Mouse (Mus musculus) liver, adult 2 months (tissue): ENCODE results near the gene Eva1b. TPM values are rescaled to one million over a fixed set of nuclear protein-coding genes. Genes with fewer than 3 reads are reported as not detected.

Source experiments
- DNase-seq: peaks from one replicate; pipeline ENCODE4 v3.0.0-alpha.2; 2011; ENCODE audit warnings: low read depth, low spot score; ENCODE audit errors: extremely low read depth
- H3K27ac ChIP-seq: fragments of 200-500 bp; replicated peaks from 2 replicates; pipeline ENCODE4 v1.5.1; 2012; ENCODE audit warnings: low read depth, mild to moderate bottlenecking, control low read depth, inconsistent platforms, low read length; ENCODE audit not compliant: insufficient read depth
- H3K27me3 ChIP-seq: fragments of 200-500 bp; 2 replicates; pipeline ENCODE4 v1.6.1; 2012; ENCODE audit warnings: mild to moderate bottlenecking, moderate library complexity, low read length, inconsistent platforms; ENCODE audit not compliant: control insufficient read depth, insufficient read depth
- H3K36me3 ChIP-seq: fragments of 200-500 bp; 2 replicates; pipeline ENCODE4 v1.6.1; 2012; ENCODE audit warnings: low read length, inconsistent platforms; ENCODE audit not compliant: control insufficient read depth, insufficient read depth
- H3K4me1 ChIP-seq: fragments of 200-500 bp; 2 replicates; pipeline ENCODE4 v1.6.1; 2011; ENCODE audit warnings: low read length; ENCODE audit not compliant: control insufficient read depth, insufficient read depth
- H3K4me3 ChIP-seq: fragments of 200-500 bp; 2 replicates; pipeline ENCODE4 v1.5.1; 2011; ENCODE audit warnings: low read depth, mild to moderate bottlenecking, control low read depth, low read length, moderate library complexity; ENCODE audit not compliant: insufficient read depth
- H3K79me2 ChIP-seq: fragments of 200-500 bp; 2 replicates; pipeline ENCODE4 v1.6.1; 2012; ENCODE audit warnings: inconsistent platforms, mild to moderate bottlenecking, low read length, moderate library complexity; ENCODE audit not compliant: control insufficient read depth, insufficient read depth
- H3K9ac ChIP-seq: fragments of 200-500 bp; 2 replicates; pipeline ENCODE4 v1.6.1; 2012; ENCODE audit warnings: low read depth, mild to moderate bottlenecking, control low read depth, inconsistent platforms, low read length
- CTCF ChIP-seq: fragments of 200-500 bp; IDR thresholded peaks from 2 replicates; pipeline ENCODE4 v1.5.1; 2011; ENCODE audit warnings: low read depth, low read length, control low read depth
- POLR2A ChIP-seq: fragments of 200-500 bp; IDR thresholded peaks from 2 replicates; pipeline ENCODE4 v1.6.1; 2011; ENCODE audit warnings: low read length, control low read depth; ENCODE audit not compliant: insufficient read depth; ENCODE audit errors: extremely low read depth
- WGBS: fragments of 180-500 bp; shearing (Covaris S2); methylation state at CpG from one replicate; pipeline ENCODE4 v1.1.7; 2018; 5-methylcytosine and 5-hydroxymethylcytosine counted together
- polyA plus RNA-seq: library from polyadenylated mRNA; depleted of rRNA; stranded (reverse); fragments of >200 nt; gene quantifications from 2 replicates; pipeline ENCODE4 v1.2.3, GENCODE M21; 2012; rRNA removed
- total RNA-seq: library from RNA; depleted of rRNA; stranded (reverse); fragments of >200 nt; gene quantifications from 2 replicates; pipeline ENCODE4 v1.2.3, GENCODE M21; 2014; rRNA removed

Eva1b gene
- total and polyA plus RNA-seq, 2 experiments: 8.0 to 18.1 TPM

DNA sequence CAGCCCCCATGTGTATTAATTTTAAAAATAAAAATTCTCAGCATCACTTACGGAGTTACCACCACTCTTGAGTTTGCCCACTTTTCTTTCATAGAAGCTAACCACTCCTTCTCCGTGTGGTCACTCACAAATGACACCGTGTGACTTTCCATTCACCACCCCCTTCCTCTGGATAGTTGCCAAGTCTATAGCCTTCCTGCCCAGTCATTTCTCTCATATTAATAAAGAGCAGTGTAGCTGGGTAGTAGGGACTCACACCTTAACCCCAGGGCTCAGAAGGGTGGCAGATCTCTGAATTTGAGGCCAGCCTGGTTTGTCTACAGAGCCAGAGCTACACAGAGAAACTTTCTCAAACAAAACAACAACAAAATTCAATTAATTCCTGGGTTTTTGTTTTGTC, 49.9 kb downstream of the Eva1b start:
- no peak overlapping the region for H3K9ac ChIP-seq
- peaks cover 27% of the 10 kb centered on the region; the same call in 1 of the 2 replicates for H3K79me2 ChIP-seq
- peaks cover 21% of the 10 kb centered on the region for H3K4me1 ChIP-seq
- H3K27me3 ChIP-seq: no peaks in the 10 kb centered on the region
- no peak for DNase-seq
- TF ChIP-seq POLR2A: no peak
- no peak for TF ChIP-seq CTCF
- no peak overlapping the region for H3K4me3 ChIP-seq
- H3K36me3 ChIP-seq: peaks cover 20% of the 10 kb centered on the region
- WGBS: 27% methylated on average over 3 of the region's 3 CpGs
- no peak overlapping the region for H3K27ac ChIP-seq

Other genes starting within 250 kb of the Eva1b start
- 0.37 and 0.94 TPM in 2 replicates for gene Csf3r, start 123.2 kb upstream of the Eva1b start, total RNA-seq
- 1.4 and 2.9 TPM in 2 replicates for gene Csf3r, start 123.2 kb upstream of the Eva1b start, polyA plus RNA-seq
- 31.0 and 31.8 TPM in 2 replicates for gene Mrps15, start 100.8 kb upstream of the Eva1b start, total RNA-seq
- 31.0 and 35.7 TPM in 2 replicates for gene Mrps15, start 100.8 kb upstream of the Eva1b start, polyA plus RNA-seq
- 0.37 and 0.74 TPM in 2 replicates for gene Oscp1, start 89.2 kb upstream of the Eva1b start, total RNA-seq
- gene Oscp1, start 89.2 kb upstream of the Eva1b start, polyA plus RNA-seq: 0.20 TPM in 1 of 2 replicates, not detected in the other
- gene Lsm10, start 51.1 kb upstream of the Eva1b start, total RNA-seq: 20.0 and 30.0 TPM in 2 replicates
- 28.4 TPM in 2 replicates for gene Lsm10, start 51.1 kb upstream of the Eva1b start, polyA plus RNA-seq
- gene Stk40, start 43.8 kb upstream of the Eva1b start, total RNA-seq: 6.5 and 10.8 TPM in 2 replicates
- gene Stk40, start 43.8 kb upstream of the Eva1b start, polyA plus RNA-seq: 22.5 and 22.9 TPM in 2 replicates
- gene Sh3d21, start 15.7 kb downstream of the Eva1b start, total RNA-seq: 0.54 and 0.65 TPM in 2 replicates
- gene Sh3d21, start 15.7 kb downstream of the Eva1b start, polyA plus RNA-seq: 0.26 and 0.55 TPM in 2 replicates
- 74.3 and 78.6 TPM in 2 replicates for gene Thrap3, start 55.0 kb downstream of the Eva1b start, total RNA-seq
- 25.6 and 29.1 TPM in 2 replicates for gene Thrap3, start 55.0 kb downstream of the Eva1b start, polyA plus RNA-seq
- 7.5 and 8.2 TPM in 2 replicates for gene Map7d1, start 108.6 kb downstream of the Eva1b start, total RNA-seq
- 18.5 and 19.1 TPM in 2 replicates for gene Map7d1, start 108.6 kb downstream of the Eva1b start, polyA plus RNA-seq
- gene Trappc3, start 114.6 kb downstream of the Eva1b start, total RNA-seq: 38.2 and 45.8 TPM in 2 replicates
- gene Trappc3, start 114.6 kb downstream of the Eva1b start, polyA plus RNA-seq: 24.1 and 30.6 TPM in 2 replicates
- 0.07 and 0.09 TPM in 2 replicates for gene Col8a2, start 139.0 kb downstream of the Eva1b start, total RNA-seq
- 0.10 and 0.17 TPM in 2 replicates for gene Col8a2, start 139.0 kb downstream of the Eva1b start, polyA plus RNA-seq
- 12.1 and 13.2 TPM in 2 replicates for gene Adprhl2, start 174.0 kb downstream of the Eva1b start, total RNA-seq
- gene Adprhl2, start 174.0 kb downstream of the Eva1b start, polyA plus RNA-seq: 24.4 and 27.6 TPM in 2 replicates
- gene Tekt2, start 177.9 kb downstream of the Eva1b start, total RNA-seq: 0.20 and 0.37 TPM in 2 replicates
- 0.20 and 0.43 TPM in 2 replicates for gene Tekt2, start 177.9 kb downstream of the Eva1b start, polyA plus RNA-seq